Mouse (Mus musculus) E14TG2a.4 (cell line): ENCODE data around the gene Prr5l.

Experiments used
- CTCF ChIP-seq: conservative IDR thresholded peaks from 2 replicates; pipeline ENCODE4 v1.5.1; 2014; ENCODE audit warnings: low read length
- NANOG ChIP-seq: IDR thresholded peaks from 2 replicates; pipeline ENCODE4 v1.6.1; 2014; ENCODE audit warnings: borderline replicate concordance, low read length, mixed read lengths
- POU5F1 ChIP-seq: IDR thresholded peaks from 2 replicates; pipeline ENCODE4 v1.6.1; 2014; ENCODE audit warnings: low read length, borderline replicate concordance

DNA sequence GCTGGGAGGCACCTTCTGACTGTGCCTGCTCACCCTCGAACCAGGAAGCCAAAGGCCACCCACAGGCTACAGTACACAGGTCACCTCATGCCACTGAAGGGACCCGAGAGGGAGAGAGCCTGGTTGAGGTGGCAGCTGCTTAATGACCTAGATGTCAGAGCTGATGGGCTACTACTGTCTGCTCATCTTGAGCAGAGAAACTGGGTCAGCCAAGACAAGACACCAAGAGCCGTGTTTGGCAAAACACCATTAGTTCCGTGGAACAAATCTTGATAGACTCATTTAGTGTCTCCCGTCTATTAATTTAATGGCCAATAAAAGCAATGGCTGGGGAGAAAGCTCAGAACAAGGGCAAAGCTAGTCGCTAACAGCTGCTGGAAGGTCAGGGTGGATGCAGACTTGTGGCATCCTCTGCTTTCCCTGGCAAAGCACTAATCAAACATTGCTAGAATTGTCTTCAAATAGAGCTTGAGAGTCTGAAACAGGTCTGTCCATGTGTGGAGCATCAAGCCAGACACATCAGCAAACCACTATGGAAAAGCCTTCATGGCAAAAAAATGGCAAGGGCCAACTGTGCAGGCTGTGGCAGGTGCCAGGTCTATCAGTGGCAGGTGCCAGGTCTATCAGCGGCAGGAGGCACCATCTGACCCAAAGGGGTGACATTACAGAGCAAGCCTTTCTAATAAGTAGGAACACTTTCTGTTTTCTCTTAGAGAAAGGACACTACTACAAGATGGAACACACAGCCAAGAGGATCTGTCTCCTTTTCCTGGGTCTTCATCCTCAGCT is 140.6 kb downstream of the Prr5l start:
- no peak for TF ChIP-seq CTCF
- no peak for TF ChIP-seq POU5F1
- no peak for TF ChIP-seq NANOG
